Mouse (Mus musculus): ENCODE measurements around the gene Lhfpl5. TPM values are rescaled to one million over a fixed set of nuclear protein-coding genes. Genes with fewer than 3 reads are reported as not detected.

The Lhfpl5 gene
- polyA plus RNA-seq (2015; fragmentation: Nextera tagmentation; extraction: Ambion mirVana) = 0.17 TPM in 1 of 2 replicates, not detected in the other

DNA sequence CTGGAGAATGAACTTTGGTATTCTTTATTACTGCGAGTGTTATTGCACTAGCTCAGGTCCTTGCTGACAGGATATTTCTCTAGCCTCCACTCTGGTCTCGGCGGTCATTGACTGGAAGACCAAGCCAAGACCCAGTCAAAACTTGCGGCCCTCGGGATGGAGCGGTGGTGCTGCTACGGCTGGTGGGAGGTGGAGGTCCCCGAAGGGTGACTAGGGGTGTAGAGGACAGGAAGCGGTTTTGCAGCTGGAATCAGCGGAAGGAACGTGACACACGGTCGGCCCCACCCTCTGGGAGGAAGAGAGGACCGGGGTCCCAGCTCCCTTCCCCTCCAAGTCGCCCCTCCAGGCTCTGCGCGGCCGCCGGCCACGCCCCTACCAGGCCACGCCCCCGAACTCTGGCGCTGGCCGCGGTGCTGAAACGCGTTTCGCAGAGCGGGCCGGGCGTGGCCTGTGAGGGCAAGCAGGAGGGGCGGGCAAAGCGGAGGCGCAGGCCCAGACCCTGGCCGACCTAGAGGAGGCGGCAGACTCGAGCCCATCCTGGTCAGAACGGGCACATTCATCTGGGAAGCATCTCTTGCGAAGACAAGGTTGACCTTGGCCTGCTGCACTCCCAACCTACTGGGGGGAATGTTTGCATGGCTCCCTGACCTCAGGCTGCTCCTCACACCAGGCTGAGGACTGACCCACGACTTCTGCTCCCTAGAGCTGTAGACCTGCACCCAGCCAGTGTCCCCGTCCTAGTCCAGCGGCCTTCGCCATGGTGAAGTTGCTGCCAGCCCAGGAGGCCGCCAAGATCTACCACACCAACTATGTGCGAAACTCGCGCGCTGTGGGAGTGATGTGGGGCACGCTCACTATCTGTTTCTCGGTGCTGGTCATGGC, at the start of gene Lhfpl5:
TSS of gene Lhfpl5 (plus strand) at position 398 of the 882 bp plus-strand sequence.
- Histone ChIP-seq H3K9ac (no peak within 1 kb of the TSS), H3K27ac (no peak within 1 kb of the TSS), H3K27me3 (no peaks in the 10 kb centered on the region), H3K9me3 (replicated peaks) (no peaks in the 10 kb centered on the region), H3K4me3 (replicated peaks) (peak within 1 kb of the TSS; percentile 19), H3K4me2 (peak within 1 kb of the TSS; percentile 46), H3K4me1 (replicated peaks) (peaks cover 6% of the 10 kb centered on the region; the same call in 1 of the 2 replicates), H3K36me3 (no peaks in the 10 kb centered on the region)
- DNase-seq (peak; percentile 38), ATAC-seq (ENCODE audit: low read depth) (peak; percentile 51)
- 13% methylated on average over 49 of the region's 50 CpGs for WGBS (ENCODE audit: insufficient replicate concordance)

- ATAC-seq (ENCODE audit: low read depth) (no peak), DNase-seq (no peak)
- Histone ChIP-seq H3K9me3 (replicated peaks) (no peaks in the 10 kb centered on the region), H3K4me2 (peak overlapping the region; percentile 24; the same call in 1 of the 2 replicates), H3K27ac (no peak overlapping the region), H3K9ac (no peak overlapping the region), H3K36me3 (no peaks in the 10 kb centered on the region), H3K27me3 (peaks cover 31% of the 10 kb centered on the region), H3K4me1 (replicated peaks) (peaks cover 28% of the 10 kb centered on the region), H3K4me3 (replicated peaks) (no peak overlapping the region)
- WGBS (ENCODE audit: insufficient replicate concordance) = 26% methylated on average over 12 of the region's 12 CpGs
These were observed 48.0 kb upstream of the Lhfpl5 start for GRCm38 (mm10) chr17:28527184-28528042.

- Histone ChIP-seq H3K4me2 (peak overlapping the region; percentile 24; the same call in 1 of the 2 replicates), H3K4me1 (replicated peaks) (peaks cover 22% of the 10 kb centered on the region), H3K36me3 (no peaks in the 10 kb centered on the region), H3K9me3 (replicated peaks) (no peaks in the 10 kb centered on the region), H3K27me3 (peaks cover 27% of the 10 kb centered on the region), H3K27ac (no peak overlapping the region), H3K9ac (no peak overlapping the region), H3K4me3 (replicated peaks) (no peak overlapping the region)
- DNase-seq = peak; percentile 51
- ATAC-seq (ENCODE audit: low read depth) = no peak
- WGBS (ENCODE audit: insufficient replicate concordance) = 4% methylated on average over 6 of the region's 6 CpGs
These were observed 47.4 kb upstream of the Lhfpl5 start for GRCm38 (mm10) chr17:28528043-28528351.

GRCm38 (mm10) chr17:28529116-28529515, 46.3 kb upstream of the Lhfpl5 start:
- no peaks in the 10 kb centered on the region for H3K9me3 ChIP-seq (replicated peaks)
- H3K27me3 ChIP-seq = peaks cover 16% of the 10 kb centered on the region
- H3K9ac ChIP-seq = no peak overlapping the region
- H3K4me2 ChIP-seq = no peak overlapping the region
- H3K4me1 ChIP-seq (replicated peaks) = peaks cover 11% of the 10 kb centered on the region
- no peak overlapping the region for H3K27ac ChIP-seq
- no peak overlapping the region for H3K4me3 ChIP-seq (replicated peaks)
- H3K36me3 ChIP-seq = no peaks in the 10 kb centered on the region
- DNase-seq (no peak), ATAC-seq (ENCODE audit: low read depth) (no peak)
- 47% methylated on average over 4 of the region's 4 CpGs for WGBS (ENCODE audit: insufficient replicate concordance)

DNA sequence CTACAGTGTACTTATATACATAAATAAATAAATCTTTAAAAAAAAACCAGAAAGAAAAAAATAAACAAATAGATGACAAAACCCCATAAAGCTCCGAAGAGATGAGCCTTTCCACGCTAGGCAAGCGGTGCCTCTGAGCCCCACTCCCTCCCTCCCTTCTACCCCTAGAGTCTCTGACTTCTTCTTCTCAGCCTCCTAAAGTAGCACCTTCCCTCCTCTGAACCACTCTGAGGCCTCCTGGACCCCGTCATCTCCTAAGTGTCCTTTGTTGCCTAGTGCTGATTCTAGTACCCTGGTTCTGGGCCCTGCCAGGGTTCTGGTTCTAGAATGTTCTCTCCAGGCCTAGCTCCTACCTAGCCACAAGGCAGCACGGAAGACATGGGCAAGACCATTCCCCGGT, 44.9 kb upstream of the Lhfpl5 start, which contains the start of gene Armc12:
TSS of gene Armc12 (plus strand) at position 301 of the 400 bp plus-strand sequence.
- Histone ChIP-seq H3K9ac (no peak within 1 kb of the TSS), H3K4me2 (no peak within 1 kb of the TSS), H3K4me3 (replicated peaks) (no peak within 1 kb of the TSS), H3K36me3 (no peaks in the 10 kb centered on the region), H3K27ac (no peak within 1 kb of the TSS), H3K27me3 (peaks cover 8% of the 10 kb centered on the region; the same call in 1 of the 2 replicates), H3K4me1 (replicated peaks) (peaks cover 8% of the 10 kb centered on the region), H3K9me3 (replicated peaks) (no peaks in the 10 kb centered on the region)
- WGBS (ENCODE audit: insufficient replicate concordance) = 69% methylated on average over 6 of the region's 6 CpGs
- DNase-seq (no peak), ATAC-seq (ENCODE audit: low read depth) (no peak)

GRCm38 (mm10) chr17:28531946-28532345, 43.5 kb upstream of the Lhfpl5 start:
- Histone ChIP-seq H3K9me3 (replicated peaks) (no peaks in the 10 kb centered on the region), H3K27ac (no peak overlapping the region), H3K4me1 (replicated peaks) (peaks cover 8% of the 10 kb centered on the region), H3K36me3 (no peaks in the 10 kb centered on the region), H3K4me3 (replicated peaks) (no peak overlapping the region), H3K4me2 (no peak overlapping the region), H3K27me3 (peaks cover 8% of the 10 kb centered on the region; the same call in 1 of the 2 replicates), H3K9ac (no peak overlapping the region)
- 16% methylated on average over 18 of the region's 18 CpGs for WGBS (ENCODE audit: insufficient replicate concordance)
- DNase-seq (no peak), ATAC-seq (ENCODE audit: low read depth) (0 out of 2 replicates have a peak, but pooled peaks have one; percentile 36)

DNA sequence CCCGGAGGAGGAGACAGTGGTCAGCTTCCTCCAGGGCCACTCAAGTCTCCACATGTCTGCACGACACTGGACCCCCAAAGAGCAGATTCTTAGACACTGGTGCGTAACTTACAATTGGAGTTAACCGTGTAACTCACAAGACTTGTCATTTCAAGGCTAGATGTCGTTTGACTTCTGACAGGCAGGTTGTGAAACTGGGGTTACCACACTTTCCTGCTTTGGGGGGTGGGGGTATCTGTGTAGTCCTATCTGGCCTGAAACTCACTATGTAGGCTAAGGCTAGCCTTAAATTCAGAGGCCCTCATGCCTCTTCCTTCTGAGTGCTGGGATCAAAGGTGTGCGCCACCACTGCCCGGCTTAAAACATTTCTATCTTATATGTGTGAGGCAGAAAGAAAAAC, 42.9 kb upstream of the Lhfpl5 start:
- ATAC-seq (ENCODE audit: low read depth) = no peak
- DNase-seq = no peak

GRCm38 (mm10) chr17:28533327-28533726, 42.1 kb upstream of the Lhfpl5 start:
- no peak overlapping the region for H3K27ac ChIP-seq
- H3K4me2 ChIP-seq = no peak overlapping the region
- peaks cover 15% of the 10 kb centered on the region; the same call in 1 of the 2 replicates for H3K27me3 ChIP-seq
- H3K9ac ChIP-seq = no peak overlapping the region
- no peak for ATAC-seq (ENCODE audit: low read depth)
- H3K36me3 ChIP-seq = no peaks in the 10 kb centered on the region
- DNase-seq = no peak
- no peaks in the 10 kb centered on the region for H3K4me1 ChIP-seq (replicated peaks)
- H3K4me3 ChIP-seq (replicated peaks) = no peak overlapping the region
- 76% methylated on average over 13 of the region's 13 CpGs for WGBS (ENCODE audit: insufficient replicate concordance)
- no peaks in the 10 kb centered on the region for H3K9me3 ChIP-seq (replicated peaks)

More for the DNA sequence above, 42.9 kb upstream of the Lhfpl5 start:
- Histone ChIP-seq H3K9ac (no peak overlapping the region), H3K27ac (no peak overlapping the region), H3K4me2 (no peak overlapping the region), H3K4me3 (replicated peaks) (no peak overlapping the region), H3K4me1 (replicated peaks) (peaks cover 3% of the 10 kb centered on the region), H3K9me3 (replicated peaks) (no peaks in the 10 kb centered on the region), H3K36me3 (no peaks in the 10 kb centered on the region), H3K27me3 (peaks cover 11% of the 10 kb centered on the region; the same call in 1 of the 2 replicates)
- 59% methylated on average over 7 of the region's 7 CpGs for WGBS (ENCODE audit: insufficient replicate concordance)

GRCm38 (mm10) chr17:28537881-28538280, 37.6 kb upstream of the Lhfpl5 start:
- no peak for ATAC-seq (ENCODE audit: low read depth)
- H3K36me3 ChIP-seq = no peaks in the 10 kb centered on the region
- H3K9me3 ChIP-seq (replicated peaks) = peaks cover 9% of the 10 kb centered on the region
- H3K4me2 ChIP-seq = no peak overlapping the region
- H3K4me3 ChIP-seq (replicated peaks) = no peak overlapping the region
- WGBS (ENCODE audit: insufficient replicate concordance) = 40% methylated on average over 12 of the region's 12 CpGs
- H3K4me1 ChIP-seq (replicated peaks) = no peaks in the 10 kb centered on the region
- H3K27me3 ChIP-seq = 0 out of 2 replicates have a peak, but pooled peaks cover 7% of the 10 kb centered on the region
- no peak overlapping the region for H3K9ac ChIP-seq
- H3K27ac ChIP-seq = no peak overlapping the region
- no peak for DNase-seq

- WGBS (ENCODE audit: insufficient replicate concordance) = 50% methylated on average over 1 of the region's 1 CpGs
- H3K4me3 ChIP-seq (replicated peaks) = no peak overlapping the region
- no peaks in the 10 kb centered on the region for H3K4me1 ChIP-seq (replicated peaks)
- DNase-seq (no peak), ATAC-seq (ENCODE audit: low read depth) (no peak)
- H3K9me3 ChIP-seq (replicated peaks) = peaks cover 1% of the 10 kb centered on the region; the same call in 1 of the 2 replicates
- peaks cover 4% of the 10 kb centered on the region; the same call in 1 of the 2 replicates for H3K27me3 ChIP-seq
- no peak overlapping the region for H3K27ac ChIP-seq
- H3K36me3 ChIP-seq = no peaks in the 10 kb centered on the region
- H3K9ac ChIP-seq = no peak overlapping the region
- H3K4me2 ChIP-seq = no peak overlapping the region
These were observed 28.5 kb upstream of the Lhfpl5 start for GRCm38 (mm10) chr17:28546925-28547324.

DNA sequence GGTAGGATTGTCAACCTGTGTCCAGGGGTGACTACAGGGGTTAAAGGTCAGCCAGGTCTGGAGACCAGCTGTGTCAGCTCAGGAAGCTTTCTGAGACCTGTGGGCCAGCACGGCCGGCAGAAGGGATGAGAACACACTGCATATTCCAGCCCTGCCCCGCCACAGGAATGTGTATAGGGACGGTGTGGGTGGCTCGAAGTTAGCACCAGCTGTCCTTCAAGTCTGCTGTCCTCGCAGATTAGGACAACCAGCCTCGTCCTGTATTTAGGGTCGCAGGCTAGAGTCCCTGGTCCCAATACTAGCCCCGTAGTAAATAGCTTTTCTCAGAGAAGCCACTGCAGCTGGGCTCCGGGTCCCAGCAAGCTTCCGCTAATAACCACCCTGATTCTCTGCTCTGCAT, 26.9 kb upstream of the Lhfpl5 start:
- H3K4me2 ChIP-seq = no peak overlapping the region
- ATAC-seq (ENCODE audit: low read depth) (no peak), DNase-seq (no peak)
- H3K27ac ChIP-seq = no peak overlapping the region
- H3K4me1 ChIP-seq (replicated peaks) = 0 out of 2 replicates have a peak, but pooled peaks cover 3% of the 10 kb centered on the region
- 54% methylated on average over 11 of the region's 11 CpGs for WGBS (ENCODE audit: insufficient replicate concordance)
- no peak overlapping the region for H3K4me3 ChIP-seq (replicated peaks)
- H3K9me3 ChIP-seq (replicated peaks) = no peaks in the 10 kb centered on the region
- H3K36me3 ChIP-seq = no peaks in the 10 kb centered on the region
- no peak overlapping the region for H3K9ac ChIP-seq
- peaks cover 4% of the 10 kb centered on the region; the same call in 1 of the 2 replicates for H3K27me3 ChIP-seq
